Mouse (Mus musculus) urinary bladder, postnatal 10 days (tissue): ENCODE results near the gene Eefsec.

ENCODE experiments used
- DNase-seq: peaks from one replicate; pipeline ENCODE4 v3.0.0; 2022; ENCODE audit warnings: low spot score

Eefsec gene

GRCm38 (mm10) chr6:88259621-88260020 lies 186.7 kb downstream of the Eefsec start:
- no peak for DNase-seq

GRCm38 (mm10) chr6:88255435-88255834 lies 190.9 kb downstream of the Eefsec start:
- DNase-seq: no peak

- DNase-seq: no peak
Observed at GRCm38 (mm10) chr6:88254082-88254481, 192.3 kb downstream of the Eefsec start.

- DNase-seq: no peak
Observed at GRCm38 (mm10) chr6:88251798-88252478, 194.4 kb downstream of the Eefsec start.

DNA sequence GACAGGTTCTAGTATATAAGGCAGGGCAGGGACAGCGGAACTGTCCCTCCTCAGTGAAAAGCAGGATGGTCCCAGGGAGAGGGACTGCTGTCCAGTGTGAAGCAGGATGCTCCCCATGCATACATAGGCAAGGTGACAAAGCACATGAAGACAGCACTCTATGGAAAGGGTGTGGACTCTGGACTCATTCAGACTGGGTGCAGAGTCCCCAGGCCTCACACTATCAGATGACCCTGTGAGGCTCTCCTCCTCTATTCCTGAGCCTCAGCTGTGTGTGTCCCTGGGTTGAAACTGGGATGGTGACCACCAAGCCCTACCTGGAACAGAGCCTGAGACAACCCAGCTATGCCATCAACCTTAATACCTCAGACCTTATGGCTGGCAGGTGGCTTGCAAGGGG lies 194.9 kb downstream of the Eefsec start:
- no peak for DNase-seq

DNA sequence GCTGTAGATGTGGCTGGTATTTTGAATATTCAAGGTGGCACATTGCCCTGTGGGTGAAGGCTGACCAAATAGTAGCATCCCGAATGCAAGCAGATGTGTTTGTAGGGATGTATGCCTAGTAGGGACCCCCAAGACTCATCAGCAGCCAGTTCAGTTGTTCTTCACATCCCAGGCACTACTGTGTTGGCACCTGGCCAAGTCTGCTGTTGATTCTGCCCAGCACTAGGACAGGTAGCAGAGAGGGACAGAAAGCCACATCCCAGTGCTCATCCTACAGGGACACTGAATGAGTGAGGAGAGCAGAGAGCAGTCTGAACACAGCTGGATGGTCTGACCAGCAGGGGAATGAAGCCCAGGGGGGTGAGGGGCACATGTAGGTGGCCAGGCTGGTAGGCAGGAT lies 197.1 kb downstream of the Eefsec start:
- no peak for DNase-seq

GRCm38 (mm10) chr6:88242604-88243003 lies 203.7 kb downstream of the Eefsec start:
- no peak for DNase-seq

- DNase-seq: no peak
Observed at GRCm38 (mm10) chr6:88236513-88236912, 209.8 kb downstream of the Eefsec start.

- no peak for DNase-seq
Observed at GRCm38 (mm10) chr6:88235983-88236382, 210.4 kb downstream of the Eefsec start.

DNA sequence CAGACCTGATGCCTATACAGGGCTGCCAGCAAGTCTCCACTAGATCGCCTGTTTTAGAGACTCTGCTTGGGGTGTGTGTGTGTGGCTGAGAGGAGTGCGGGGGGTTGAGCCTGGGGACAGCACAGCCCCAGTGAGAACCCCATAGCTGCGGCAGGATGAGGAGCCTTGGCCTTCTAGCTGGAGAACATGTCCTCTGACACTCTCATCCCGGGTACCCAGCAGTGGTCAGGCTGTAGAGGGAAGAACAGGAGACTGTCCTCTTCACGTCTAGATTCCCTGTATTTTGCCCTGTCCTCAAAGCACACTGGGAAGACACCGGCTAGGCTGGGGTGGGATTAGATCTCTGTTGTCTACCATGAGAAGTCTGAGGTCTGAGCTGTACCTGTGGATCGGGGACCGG lies 210.9 kb downstream of the Eefsec start:
- no peak for DNase-seq

GRCm38 (mm10) chr6:88233996-88234395 lies 212.3 kb downstream of the Eefsec start:
- no peak for DNase-seq

- no peak for DNase-seq
Observed at GRCm38 (mm10) chr6:88232221-88232620, 214.1 kb downstream of the Eefsec start.

- DNase-seq: no peak
Observed at GRCm38 (mm10) chr6:88231821-88232220, 214.5 kb downstream of the Eefsec start.

DNA sequence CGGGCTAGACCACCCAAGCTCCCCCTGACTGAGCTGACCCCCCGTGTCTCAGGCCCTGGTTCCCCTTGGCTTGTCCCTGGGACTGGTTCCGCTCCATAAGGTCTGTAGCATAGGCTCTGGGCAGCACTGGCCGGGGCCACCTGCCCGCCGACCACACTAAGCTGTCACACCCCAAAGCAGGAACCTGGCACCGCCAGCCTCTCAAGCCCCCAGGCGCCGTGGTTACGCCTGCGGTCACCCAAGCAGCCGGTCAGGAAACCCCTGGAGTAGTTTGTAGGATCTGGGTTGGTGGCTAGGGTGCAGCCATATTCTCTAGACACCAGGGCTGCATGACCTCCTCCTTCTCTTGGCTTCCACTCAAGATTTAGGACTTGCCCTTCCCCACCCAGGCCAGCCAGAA lies 217.1 kb downstream of the Eefsec start:
- no peak for DNase-seq

DNA sequence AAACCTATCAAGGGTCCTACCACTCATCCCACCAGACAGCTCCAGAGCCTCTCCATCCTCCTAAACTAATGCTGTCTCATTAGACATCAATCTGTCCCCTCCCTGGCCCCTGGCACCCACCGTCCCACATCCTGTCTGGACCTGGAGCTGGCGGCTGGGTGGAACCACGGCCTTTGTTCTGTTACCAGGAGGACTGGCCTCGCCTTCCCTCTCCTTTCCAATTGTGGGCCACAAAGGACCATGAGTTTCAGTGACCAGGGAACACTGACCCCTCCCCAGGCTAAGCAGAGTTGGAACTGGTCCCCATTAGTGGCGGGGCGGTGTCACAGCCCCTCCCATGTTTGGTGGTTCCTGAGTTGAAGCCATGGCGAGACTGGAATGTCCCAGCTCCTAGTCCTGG lies 218.8 kb downstream of the Eefsec start:
- DNase-seq: no peak

GRCm38 (mm10) chr6:88226570-88226994 lies 219.8 kb downstream of the Eefsec start:
- DNase-seq: no peak

GRCm38 (mm10) chr6:88221968-88222367 lies 224.4 kb downstream of the Eefsec start, which contains the start of gene Dnajb8:
Gene Dnajb8 (plus strand): TSS chr6:88222268.
- DNase-seq: no peak

- no peak for DNase-seq
Observed at GRCm38 (mm10) chr6:88219094-88219493, 227.2 kb downstream of the Eefsec start.

- DNase-seq: no peak
Observed at GRCm38 (mm10) chr6:88216199-88216598, 230.1 kb downstream of the Eefsec start.

DNA sequence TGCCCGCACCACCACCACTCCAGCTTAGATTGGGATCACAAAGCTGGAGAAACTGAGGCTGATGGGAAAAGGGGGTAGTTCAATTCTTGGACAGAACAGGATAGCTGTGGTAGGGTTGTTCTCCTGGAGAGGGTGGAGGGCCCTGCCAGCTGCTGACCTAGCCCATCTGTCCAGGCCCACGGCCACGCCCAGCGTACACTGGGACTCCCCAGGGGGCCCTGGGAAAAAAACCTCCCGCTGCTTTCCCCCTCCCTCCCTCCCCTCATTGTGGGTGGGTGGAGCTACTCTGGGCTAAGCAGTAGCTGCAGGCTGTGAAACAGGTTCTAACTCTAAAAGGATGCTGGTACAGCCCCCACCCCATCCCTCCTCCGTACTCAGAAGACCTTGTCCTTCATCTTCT lies 230.5 kb downstream of the Eefsec start:
- no peak for DNase-seq

DNA sequence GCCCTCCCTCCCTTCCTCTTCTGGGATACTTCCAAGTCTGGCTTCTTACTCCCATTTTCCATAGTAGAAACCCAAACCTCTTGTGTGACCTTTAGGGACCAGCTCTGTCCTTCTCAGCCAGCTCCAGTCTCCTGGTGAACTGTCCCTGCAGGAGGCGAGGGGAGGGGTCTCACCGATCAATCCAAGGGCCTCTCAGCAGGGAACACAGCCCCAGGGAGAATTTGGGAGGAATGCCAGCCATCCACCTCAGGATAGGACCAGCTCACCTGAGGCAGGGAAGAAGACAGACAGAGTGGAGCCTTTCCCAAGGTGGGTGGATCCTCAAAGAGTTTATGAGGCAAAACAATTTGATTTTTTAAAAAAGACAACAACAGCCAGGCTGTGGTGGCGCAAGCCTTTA lies 236.2 kb downstream of the Eefsec start:
- no peak for DNase-seq

- no peak for DNase-seq
Observed at GRCm38 (mm10) chr6:88209453-88209852, 236.9 kb downstream of the Eefsec start.

GRCm38 (mm10) chr6:88208321-88208720 lies 238.0 kb downstream of the Eefsec start:
- DNase-seq: no peak

DNA sequence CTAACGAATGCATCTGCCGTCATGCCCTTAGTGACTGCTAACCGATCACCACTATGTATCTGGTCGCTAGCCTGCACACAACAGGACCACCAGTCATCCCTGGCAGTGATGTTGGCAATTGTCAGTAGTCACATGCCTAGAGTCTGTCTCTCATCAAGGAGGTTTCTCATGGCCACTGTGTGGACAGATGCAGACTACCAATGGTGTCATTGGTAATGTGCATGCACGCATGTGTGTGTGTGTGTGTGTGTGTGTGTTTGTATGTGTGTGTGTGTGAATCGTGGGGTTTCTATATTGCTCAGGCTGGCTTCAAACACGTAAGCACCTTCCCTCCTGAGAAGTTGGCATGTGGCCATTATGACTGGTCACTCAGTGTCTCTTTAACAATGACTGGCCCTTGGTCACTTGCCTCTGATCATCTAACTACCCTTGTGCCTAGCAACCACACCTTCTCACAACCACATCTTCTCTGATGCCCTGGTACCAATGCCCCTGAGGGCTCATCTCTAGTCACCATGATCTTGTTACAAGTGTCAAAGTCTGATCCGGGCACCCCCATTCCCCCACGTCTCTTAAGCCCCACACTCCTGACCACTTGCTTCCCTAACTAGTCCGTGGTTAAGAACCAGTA lies 238.8 kb downstream of the Eefsec start:
- DNase-seq: no peak
